Mouse (Mus musculus): ENCODE measurements around the gene Ufsp1. TPM values are rescaled to one million over a fixed set of nuclear protein-coding genes. Genes with fewer than 3 reads are reported as not detected.

Gene Ufsp1
- total and polyA plus RNA-seq, 3 experiments = 9.6 to 29.8 (median 15.3) TPM

GRCm38 (mm10) chr5:137295712-137296111, 1.3 kb downstream of the Ufsp1 start:
- no peak for DNase-seq

DNA sequence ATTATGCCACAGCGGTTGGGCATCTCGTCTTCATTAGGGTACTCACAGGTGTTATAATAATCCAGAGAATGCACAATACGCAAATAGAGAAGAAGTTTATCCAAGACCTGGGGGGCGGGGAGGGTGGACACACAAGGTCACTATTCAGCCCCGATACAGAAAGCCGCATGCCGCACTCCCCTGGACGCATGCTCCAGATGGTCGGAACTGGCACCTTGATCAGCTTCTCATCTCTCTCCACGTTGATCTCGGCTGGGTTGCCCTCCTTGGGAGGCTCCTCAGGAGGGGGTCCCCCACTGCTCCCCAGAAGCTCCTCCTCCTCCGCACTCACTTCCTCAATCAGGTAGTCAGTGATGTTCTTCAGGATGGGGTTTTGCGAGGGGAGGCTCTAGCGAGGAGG, 2.7 kb downstream of the Ufsp1 start:
- DNase-seq = no peak

DNA sequence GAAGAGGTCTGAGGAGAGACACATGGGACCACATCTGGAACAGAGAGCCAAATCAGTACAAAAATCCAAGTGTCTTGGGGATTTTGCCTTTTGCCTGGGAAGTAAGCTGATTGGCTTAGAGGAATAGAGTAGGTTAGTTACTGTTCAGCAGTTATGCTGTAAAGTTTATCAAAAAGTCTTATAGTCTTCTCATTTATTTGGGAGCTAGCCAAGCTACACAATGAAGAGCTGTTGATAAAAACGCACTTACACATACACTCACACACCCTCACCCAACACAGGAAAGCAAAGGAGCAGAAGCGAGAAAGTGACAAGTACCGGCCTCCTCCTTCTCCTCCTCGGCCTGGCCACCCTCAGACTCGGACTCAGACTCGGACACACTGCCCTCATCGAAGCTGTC, 4.8 kb downstream of the Ufsp1 start:
- DNase-seq = no peak

DNA sequence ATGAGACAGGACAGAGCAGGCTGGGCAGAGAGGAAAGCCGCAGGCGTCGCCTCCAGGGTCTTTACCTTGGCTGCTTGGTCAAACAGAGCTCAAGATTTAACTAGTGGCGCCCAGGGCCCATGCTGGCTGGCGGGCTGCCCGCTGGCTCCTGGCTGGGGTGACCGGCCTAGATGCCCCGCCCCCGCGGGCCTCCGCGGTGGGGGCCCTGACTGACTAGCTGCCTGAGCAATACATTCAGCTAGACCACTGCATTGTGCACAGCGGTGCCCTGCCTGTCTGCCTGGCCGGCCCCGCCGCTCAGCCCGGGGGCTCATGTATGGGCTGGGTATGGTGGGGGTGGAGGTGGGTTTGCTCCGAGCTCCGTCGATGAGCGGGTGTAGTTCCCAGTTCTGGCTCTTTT, 6.8 kb downstream of the Ufsp1 start:
- peak; percentile 56 for DNase-seq

GRCm38 (mm10) chr5:137303609-137304008, 9.2 kb downstream of the Ufsp1 start:
- no peak for DNase-seq

GRCm38 (mm10) chr5:137304165-137304564, 9.7 kb downstream of the Ufsp1 start:
- no peak for DNase-seq

DNA sequence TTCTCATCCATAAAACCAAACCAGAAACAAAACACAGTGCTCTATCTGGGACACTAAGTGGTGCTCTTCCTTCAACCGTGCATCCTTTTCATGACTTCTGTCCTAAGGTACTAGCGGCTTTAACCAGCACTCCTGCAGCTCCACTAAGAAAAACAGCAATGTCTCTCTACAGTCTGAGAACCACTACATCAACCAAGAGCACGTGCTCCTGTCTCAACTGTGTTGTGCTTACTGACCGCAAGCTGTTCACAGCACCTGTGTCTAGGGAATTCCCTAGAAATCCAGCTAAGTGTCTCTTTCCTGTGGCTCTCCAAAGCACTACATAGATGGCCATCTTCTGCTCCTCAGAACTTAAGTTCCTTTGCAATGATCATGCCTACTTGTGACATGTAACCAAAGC, 10.4 kb downstream of the Ufsp1 start:
- no peak for DNase-seq

- DNase-seq = no peak
Measured at GRCm38 (mm10) chr5:137305822-137306221, 11.4 kb downstream of the Ufsp1 start.

GRCm38 (mm10) chr5:137306439-137307005, 12.1 kb downstream of the Ufsp1 start:
- DNase-seq = no peak

DNA sequence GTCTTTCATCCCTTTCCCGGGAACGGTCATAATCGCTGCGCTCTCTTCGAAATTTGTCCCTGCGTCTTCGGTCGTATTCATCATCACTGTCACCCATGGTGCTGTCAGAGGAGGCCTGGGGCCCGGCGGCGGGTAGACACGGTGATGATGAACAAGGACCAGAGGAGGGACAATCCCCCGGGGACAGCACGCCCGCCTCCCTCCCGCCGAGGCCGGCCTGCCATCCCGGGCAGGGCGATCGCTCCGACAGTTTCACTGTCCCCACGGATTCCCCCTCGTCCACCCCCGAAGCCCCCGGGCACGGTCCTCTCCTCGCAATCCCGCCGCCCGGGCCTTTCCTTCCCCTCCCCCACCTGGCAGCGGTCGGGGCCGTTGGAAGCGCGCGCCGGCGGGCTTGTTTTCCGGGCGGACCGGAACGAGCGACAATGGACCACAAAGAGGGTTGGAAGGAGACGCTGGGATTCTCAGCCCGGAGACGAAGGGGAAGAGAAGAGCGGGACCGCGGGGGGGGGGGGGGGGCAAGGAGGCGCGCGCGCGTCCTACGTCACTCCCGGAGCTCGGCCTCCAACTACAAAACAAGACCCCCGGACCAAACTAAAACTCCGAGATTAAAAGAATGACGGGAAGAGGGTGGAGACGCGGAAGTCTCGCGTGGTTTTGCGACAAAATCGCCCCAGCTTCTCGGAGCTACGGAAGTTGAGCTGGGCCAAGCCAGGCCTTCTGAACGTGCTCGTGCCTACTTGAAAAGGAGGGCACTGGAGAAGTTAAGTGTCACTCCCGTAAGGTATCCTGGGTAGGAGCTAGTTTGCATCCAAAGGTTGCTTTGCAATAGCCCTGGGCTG, 12.9 kb downstream of the Ufsp1 start, which contains the start of gene Srrt:
TSS of gene Srrt (minus strand) at position 604 of the 842 bp plus-strand sequence.
- DNase-seq = peak; percentile 92

DNA sequence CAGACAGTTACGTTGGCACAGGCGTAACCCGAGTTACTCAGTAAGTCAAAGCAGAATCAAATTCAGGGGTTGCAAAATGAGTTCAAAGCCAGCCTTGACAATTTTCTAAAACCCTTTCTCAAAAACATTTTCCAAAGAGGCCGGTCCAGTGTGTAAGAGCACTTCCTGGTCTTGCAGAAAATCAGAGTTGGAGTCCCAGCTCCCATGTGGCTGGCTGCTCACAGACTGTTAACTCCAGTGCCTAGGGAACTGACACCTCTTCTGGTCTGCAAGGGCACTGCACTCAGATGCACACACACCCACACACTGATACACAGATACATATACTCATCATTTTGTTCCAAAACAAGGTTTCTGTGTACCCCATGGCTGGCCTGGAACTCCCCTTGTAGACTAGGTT, 13.9 kb downstream of the Ufsp1 start:
- no peak for DNase-seq

- no peak for DNase-seq
Measured at GRCm38 (mm10) chr5:137313466-137314192, 19.2 kb downstream of the Ufsp1 start.

DNA sequence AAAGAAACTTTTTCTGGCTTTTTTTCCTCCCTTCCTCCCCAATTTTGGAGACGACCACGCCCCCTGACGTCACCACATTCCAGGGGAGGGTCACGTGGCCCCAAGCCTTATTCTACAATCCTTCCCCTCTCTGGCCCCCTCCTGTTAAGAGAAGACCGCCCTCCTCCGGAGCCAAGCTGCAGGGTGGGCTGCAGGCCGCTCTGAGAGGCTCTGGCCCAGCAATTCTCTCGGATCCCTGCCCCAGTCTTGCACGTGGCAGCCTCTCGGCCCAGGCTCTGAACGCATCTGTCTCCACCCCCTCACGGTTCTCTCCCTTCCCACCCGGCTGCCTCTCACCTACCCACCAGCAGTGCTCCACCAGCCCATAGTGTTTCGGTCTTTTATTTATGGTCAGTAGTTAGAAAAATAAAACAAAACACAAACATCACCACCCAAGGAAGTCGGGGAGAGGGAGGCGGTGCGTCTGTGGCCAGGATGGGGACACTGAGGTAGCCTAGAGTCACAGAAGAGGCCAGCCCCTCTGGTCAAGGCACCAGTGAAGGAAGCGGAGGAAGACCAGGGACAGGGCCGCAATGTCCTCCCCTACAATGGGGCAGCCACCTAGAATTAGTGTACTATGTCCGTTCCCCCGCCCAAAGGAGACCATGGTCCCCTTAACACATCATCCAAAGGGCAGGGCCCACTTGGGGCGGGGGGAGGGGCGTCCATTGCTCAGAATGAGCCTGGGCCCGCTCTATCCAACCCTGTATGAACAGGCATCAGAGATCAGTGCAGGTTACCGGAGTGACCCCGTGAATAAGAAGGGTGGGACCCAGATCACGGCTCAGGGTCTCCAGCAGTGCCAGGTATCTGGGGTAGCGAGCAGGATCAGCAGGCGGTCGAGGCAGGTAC, 20.0 kb downstream of the Ufsp1 start, which contains the start of gene Trip6:
TSS of gene Trip6 (minus strand) at position 212 of the 891 bp plus-strand sequence.
- DNase-seq = peak; percentile 92

DNA sequence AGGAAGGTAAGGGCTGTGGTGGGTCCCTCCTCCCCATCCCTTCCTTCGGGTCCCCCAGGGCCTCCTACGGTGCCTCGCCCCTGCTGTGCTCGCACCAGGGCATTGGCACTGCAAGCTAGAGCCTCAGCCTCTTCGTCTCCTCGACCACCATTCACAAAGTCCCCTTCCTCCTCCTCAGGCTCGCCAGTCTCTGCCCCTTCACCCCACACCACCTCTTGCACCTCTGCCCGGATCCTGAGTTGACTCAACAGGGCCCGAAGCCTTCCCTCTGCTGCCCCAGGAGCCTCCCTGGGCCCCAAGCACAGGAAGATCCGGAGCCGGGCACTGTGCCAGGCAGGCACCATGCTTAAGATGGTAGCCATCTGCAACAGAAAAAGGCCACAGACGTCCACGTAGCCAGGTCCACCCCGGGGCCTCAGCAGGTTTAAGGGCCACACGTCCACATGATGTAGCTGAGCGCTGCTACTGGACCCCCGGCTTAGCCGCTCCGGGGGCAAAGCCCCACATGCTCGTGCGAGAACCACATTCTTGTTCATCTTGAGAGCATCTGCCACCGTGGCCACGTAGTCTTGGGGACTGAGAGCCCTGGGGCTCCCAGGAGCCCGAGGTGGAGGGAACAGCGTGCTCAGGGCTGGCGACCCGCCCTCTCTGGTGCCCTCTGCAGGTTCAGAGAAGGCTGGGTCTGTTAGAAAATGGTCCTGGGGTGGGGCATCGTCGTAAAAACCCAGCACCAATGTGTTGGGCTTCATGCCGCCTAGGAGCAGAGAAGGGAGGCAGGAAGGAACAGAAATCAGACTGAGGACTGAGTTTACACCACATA, 20.9 kb downstream of the Ufsp1 start:
- DNase-seq = no peak

DNA sequence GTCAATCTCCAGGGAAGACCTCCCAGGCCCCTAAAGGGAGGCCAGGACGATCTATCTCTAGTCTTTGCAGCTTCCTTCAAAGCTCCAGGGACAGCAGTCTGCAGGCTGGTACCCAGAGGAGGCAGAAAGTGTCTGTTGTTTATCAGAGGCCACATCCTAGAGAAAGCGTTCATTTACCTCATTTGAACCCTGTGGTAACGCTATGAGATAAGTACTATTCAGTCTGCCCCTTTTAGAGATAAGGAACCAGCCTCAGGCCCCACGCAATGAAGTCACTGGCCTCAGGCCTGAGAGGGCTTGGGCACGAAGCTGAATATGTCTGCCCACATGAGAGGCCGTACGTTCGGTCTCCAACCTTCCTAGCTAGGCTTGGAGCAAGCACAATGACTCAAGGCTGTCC, 22.9 kb downstream of the Ufsp1 start:
- no peak for DNase-seq

GRCm38 (mm10) chr5:137318570-137318969, 24.1 kb downstream of the Ufsp1 start:
- DNase-seq = no peak

- DNase-seq = no peak
Measured at GRCm38 (mm10) chr5:137320996-137321395, 26.6 kb downstream of the Ufsp1 start.

- no peak for DNase-seq
Measured at GRCm38 (mm10) chr5:137330910-137331309, 36.5 kb downstream of the Ufsp1 start.

- DNase-seq = no peak
Measured at GRCm38 (mm10) chr5:137332857-137333511, 38.6 kb downstream of the Ufsp1 start.

DNA sequence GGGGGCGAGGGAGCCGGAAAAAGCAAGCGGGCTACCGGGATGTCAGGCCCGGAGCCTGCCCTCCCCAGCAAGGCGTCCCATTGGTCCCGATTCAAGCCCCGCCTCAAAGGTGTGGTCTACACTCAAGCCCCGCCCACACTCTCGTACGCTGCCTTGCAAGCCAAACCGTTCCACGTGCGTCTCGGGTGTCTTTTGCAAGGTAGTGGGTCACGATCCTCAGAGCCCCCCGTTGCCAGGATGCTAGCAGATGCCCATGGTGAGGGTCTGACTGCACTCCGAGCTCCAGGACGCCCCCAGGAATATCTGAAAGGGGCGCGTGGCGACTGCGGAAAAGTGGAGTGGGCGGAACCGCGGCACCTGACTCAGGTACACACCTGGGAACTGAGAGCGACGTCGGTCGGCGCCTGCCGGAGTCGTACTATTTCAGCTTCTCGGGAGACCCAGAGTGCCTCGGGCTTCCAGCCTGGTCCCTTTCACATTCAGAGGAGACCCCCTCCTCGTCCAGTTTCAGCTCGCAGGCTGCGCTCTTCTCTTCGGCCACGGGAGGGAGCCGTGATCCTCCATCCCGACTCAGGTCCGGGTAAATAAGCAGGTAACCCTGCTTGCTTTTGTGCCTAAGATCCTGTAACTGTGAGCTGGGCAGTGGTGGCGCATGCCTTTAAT, 39.2 kb downstream of the Ufsp1 start, which contains the start of gene Slc12a9:
TSS of gene Slc12a9 (minus strand) at position 86 of the 663 bp plus-strand sequence.
- DNase-seq = peak; percentile 96

Data from adrenal gland, adult 2 months (tissue).